Mouse (Mus musculus) stomach, postnatal 0 days (tissue): ENCODE data around the gene Ppp1r37. TPM values are rescaled to one million over a fixed set of nuclear protein-coding genes. Genes with fewer than 3 reads are reported as not detected.
A peak's percentile ranks its signal among the peaks of the same experiment; 100 is the strongest.

ENCODE experiments used
- ATAC-seq: fragments of 200-750 bp; cut with Nextera tagmentation; 2 replicates; pipeline ENCODE4 v1.8.0; 2017; ENCODE audit not compliant: low FRiP score, low TSS enrichment
- DNase-seq: peaks from one replicate; pipeline ENCODE4 v3.0.0-alpha.2; 2016; ENCODE audit warnings: low spot score
- H3K27ac ChIP-seq: fragments of 300-500 bp; sonication (generic); replicated peaks from 2 replicates; pipeline ENCODE4 v1.5.1; 2014; ENCODE audit warnings: mild to moderate bottlenecking, control low read depth
- H3K27me3 ChIP-seq: fragments of 300-500 bp; sonication (generic); 2 replicates; pipeline ENCODE4 v1.6.1; 2014; ENCODE audit warnings: low read length; ENCODE audit not compliant: control insufficient read depth, insufficient read depth
- H3K36me3 ChIP-seq: fragments of 300-500 bp; sonication (generic); 2 replicates; pipeline ENCODE4 v1.6.1; 2014; ENCODE audit warnings: low read length, mixed read lengths; ENCODE audit not compliant: control insufficient read depth, insufficient read depth
- H3K4me1 ChIP-seq: fragments of 300-500 bp; sonication (generic); replicated peaks from 2 replicates; pipeline ENCODE4 v1.6.1; 2014; ENCODE audit warnings: antibody characterized with exemption; ENCODE audit not compliant: control insufficient read depth, insufficient read depth
- H3K4me2 ChIP-seq: fragments of 300-500 bp; sonication (generic); replicated peaks from 2 replicates; pipeline ENCODE4 v1.6.1; 2014; ENCODE audit warnings: low read depth, mild to moderate bottlenecking, control low read depth, moderate library complexity
- H3K4me3 ChIP-seq: fragments of 300-500 bp; sonication (generic); 2 replicates; pipeline ENCODE4 v1.5.1; 2014; ENCODE audit warnings: low read depth, low read length, control low read depth
- H3K9ac ChIP-seq: fragments of 300-500 bp; sonication (generic); 2 replicates; pipeline ENCODE4 v1.6.1; 2014; ENCODE audit warnings: mild to moderate bottlenecking, low read length, control low read depth, mixed read lengths
- H3K9me3 ChIP-seq: fragments of 300-500 bp; sonication (generic); 2 replicates; pipeline ENCODE4 v1.6.1; 2016; ENCODE audit warnings: low read length; ENCODE audit not compliant: control insufficient read depth
- CTCF ChIP-seq: IDR thresholded peaks from 2 replicates; pipeline ENCODE4 v1.5.1; 2016; ENCODE audit warnings: antibody characterized with exemption, low read depth, mild to moderate bottlenecking, moderate library complexity
- EP300 ChIP-seq: optimal IDR thresholded peaks from 2 replicates; pipeline ENCODE3; 2016; ENCODE audit warnings: antibody characterized with exemption
- WGBS: fragments of 180-500 bp; shearing (Covaris S2); extraction: QIAGEN DNeasy Blood & Tissue Kit; methylation state at CpG from one replicate; pipeline ENCODE4 v1.1.7; 2014; 5-methylcytosine and 5-hydroxymethylcytosine counted together
- polyA plus RNA-seq: library from polyadenylated mRNA; unstranded; fragments of >200 nt; fragmentation: Nextera tagmentation; extraction: Ambion mirVana; gene quantifications from 2 replicates; pipeline ENCODE4 v1.2.1, GENCODE M21; 2015

The Ppp1r37 gene
- polyA plus RNA-seq, 1 experiment from 2014 or later, result 16.5 TPM

- H3K4me2 ChIP-seq, result peak within 1 kb of the TSS; percentile 70
- no peaks in the 10 kb centered on the region for H3K9me3 ChIP-seq
- WGBS, result under 1% methylated on average over 56 of the region's 57 CpGs
- peaks cover 3% of the 10 kb centered on the region for H3K4me1 ChIP-seq
- ATAC-seq (peak; percentile 93), DNase-seq (peak; percentile 97)
- peak within 1 kb of the TSS; percentile 98 for H3K4me3 ChIP-seq
- peak within 1 kb of the TSS; percentile 98 for H3K9ac ChIP-seq
- H3K36me3 ChIP-seq, result peaks cover 4% of the 10 kb centered on the region; the same call in 1 of the 2 replicates
- TF ChIP-seq EP300, result no peak
- peak; percentile 39 for TF ChIP-seq CTCF
- peak within 1 kb of the TSS; percentile 84 for H3K27ac ChIP-seq
- H3K27me3 ChIP-seq, result no peaks in the 10 kb centered on the region
Measured at GRCm38 (mm10) chr7:19603849-19604605, 41.2 kb upstream of the Ppp1r37 start, which contains the start of gene Clasrp. Gene Clasrp, minus strand, starts transcription at chr7:19604486.

GRCm38 (mm10) chr7:19603055-19603454, 40.2 kb upstream of the Ppp1r37 start:
- H3K9ac ChIP-seq, result peak overlapping the region; percentile 98; the same call in 1 of the 2 replicates
- no peak overlapping the region for H3K4me3 ChIP-seq
- no peak for TF ChIP-seq CTCF
- no peak for TF ChIP-seq EP300
- H3K27ac ChIP-seq, result no peak overlapping the region
- H3K36me3 ChIP-seq, result peaks cover 4% of the 10 kb centered on the region; the same call in 1 of the 2 replicates
- DNase-seq (no peak), ATAC-seq (no peak)
- peaks cover 3% of the 10 kb centered on the region for H3K4me1 ChIP-seq
- no peaks in the 10 kb centered on the region for H3K9me3 ChIP-seq
- peak overlapping the region; percentile 70 for H3K4me2 ChIP-seq
- WGBS, result 77% methylated on average over 12 of the region's 12 CpGs
- no peaks in the 10 kb centered on the region for H3K27me3 ChIP-seq

- Histone ChIP-seq H3K27ac (no peak overlapping the region), H3K9me3 (no peaks in the 10 kb centered on the region), H3K4me2 (no peak overlapping the region), H3K9ac (no peak overlapping the region), H3K36me3 (peaks cover 4% of the 10 kb centered on the region; the same call in 1 of the 2 replicates), H3K4me1 (peaks cover 3% of the 10 kb centered on the region), H3K27me3 (no peaks in the 10 kb centered on the region), H3K4me3 (no peak overlapping the region)
- TF ChIP-seq CTCF (no peak), EP300 (no peak)
- 60% methylated on average over 5 of the region's 5 CpGs for WGBS
- ATAC-seq, result no peak
- no peak for DNase-seq
Measured at GRCm38 (mm10) chr7:19600562-19600961, 37.7 kb upstream of the Ppp1r37 start.

GRCm38 (mm10) chr7:19593061-19593730, 30.3 kb upstream of the Ppp1r37 start:
- Histone ChIP-seq H3K9ac (no peak overlapping the region), H3K4me1 (no peaks in the 10 kb centered on the region), H3K4me3 (no peak overlapping the region), H3K27me3 (no peaks in the 10 kb centered on the region), H3K4me2 (no peak overlapping the region), H3K27ac (no peak overlapping the region), H3K9me3 (no peaks in the 10 kb centered on the region), H3K36me3 (peaks cover 37% of the 10 kb centered on the region)
- 89% methylated on average over 10 of the region's 10 CpGs for WGBS
- no peak for ATAC-seq
- no peak for DNase-seq
- TF ChIP-seq CTCF, result no peak
- no peak for TF ChIP-seq EP300

GRCm38 (mm10) chr7:19589917-19590316, 27.0 kb upstream of the Ppp1r37 start:
- Histone ChIP-seq H3K9ac (no peak overlapping the region), H3K27me3 (no peaks in the 10 kb centered on the region), H3K36me3 (peaks cover 47% of the 10 kb centered on the region), H3K9me3 (no peaks in the 10 kb centered on the region), H3K4me3 (no peak overlapping the region), H3K4me1 (no peaks in the 10 kb centered on the region), H3K4me2 (no peak overlapping the region), H3K27ac (no peak overlapping the region)
- ATAC-seq (peak; percentile 72), DNase-seq (peak; percentile 71)
- 50% methylated on average over 3 of the region's 3 CpGs for WGBS
- TF ChIP-seq CTCF, result peak; percentile 91
- TF ChIP-seq EP300, result no peak

- Histone ChIP-seq H3K4me2 (no peak overlapping the region), H3K27ac (no peak overlapping the region), H3K9me3 (no peaks in the 10 kb centered on the region), H3K4me3 (no peak overlapping the region), H3K36me3 (peaks cover 50% of the 10 kb centered on the region), H3K4me1 (no peaks in the 10 kb centered on the region), H3K27me3 (no peaks in the 10 kb centered on the region), H3K9ac (no peak overlapping the region)
- no peak for TF ChIP-seq EP300
- peak; percentile 81 for TF ChIP-seq CTCF
- DNase-seq (peak; percentile 73), ATAC-seq (no peak)
- WGBS, result 47% methylated on average over 3 of the region's 3 CpGs
Measured at GRCm38 (mm10) chr7:19589207-19589606, 26.3 kb upstream of the Ppp1r37 start.
